Mouse (Mus musculus): ENCODE results near the gene C1ra.
"Not testable (repeated sequence)": the region's sequence is repeated elsewhere in the genome, so short reads cannot be mapped to it uniquely, and the experiment has no call there.

C1ra gene

GRCm38 (mm10) chr6:124485414-124486144, 26.6 kb upstream of the C1ra start:
- no peak for DNase-seq

- no peak for DNase-seq
Measured at GRCm38 (mm10) chr6:124487509-124487908, 24.7 kb upstream of the C1ra start.

- no peak for DNase-seq
Measured at GRCm38 (mm10) chr6:124488952-124489351, 23.3 kb upstream of the C1ra start.

GRCm38 (mm10) chr6:124491427-124491826, 20.8 kb upstream of the C1ra start:
- DNase-seq: no peak

- DNase-seq: peak; percentile 57
Measured at GRCm38 (mm10) chr6:124492842-124493561, 19.2 kb upstream of the C1ra start, which contains the start of gene C1rl. C1rl (plus strand) TSS chr6:124493113.

GRCm38 (mm10) chr6:124493886-124494285, 18.3 kb upstream of the C1ra start:
- no peak for DNase-seq

- no peak for DNase-seq
Measured at GRCm38 (mm10) chr6:124496054-124496453, 16.2 kb upstream of the C1ra start.

- DNase-seq: no peak
Measured at GRCm38 (mm10) chr6:124499914-124500566, 12.2 kb upstream of the C1ra start.

GRCm38 (mm10) chr6:124501473-124501872, 10.7 kb upstream of the C1ra start:
- no peak for DNase-seq

- DNase-seq: no peak
Measured at GRCm38 (mm10) chr6:124502021-124502420, 10.2 kb upstream of the C1ra start.

GRCm38 (mm10) chr6:124505028-124505427, 7.2 kb upstream of the C1ra start:
- DNase-seq: no peak

- DNase-seq: no peak
Measured at GRCm38 (mm10) chr6:124506991-124507390, 5.2 kb upstream of the C1ra start.

- no peak for DNase-seq
Measured at GRCm38 (mm10) chr6:124508292-124508691, 3.9 kb upstream of the C1ra start.

- DNase-seq: not testable (repeated sequence)
Measured at GRCm38 (mm10) chr6:124509192-124509591, 3.0 kb upstream of the C1ra start.

GRCm38 (mm10) chr6:124511936-124512335, 269 bp upstream of the C1ra start:
- DNase-seq: no peak

GRCm38 (mm10) chr6:124517733-124518132, 5.5 kb downstream of the C1ra start:
- not testable (repeated sequence) for DNase-seq

GRCm38 (mm10) chr6:124522082-124522481, 9.9 kb downstream of the C1ra start:
- peak; percentile 35 for DNase-seq

GRCm38 (mm10) chr6:124527881-124528280, 15.7 kb downstream of the C1ra start:
- no peak for DNase-seq

GRCm38 (mm10) chr6:124531077-124531476, 18.9 kb downstream of the C1ra start:
- DNase-seq: no peak

GRCm38 (mm10) chr6:124536125-124536829, 24.1 kb downstream of the C1ra start:
- DNase-seq: not testable (repeated sequence)

- DNase-seq: not testable (repeated sequence)
Measured at GRCm38 (mm10) chr6:124541176-124541575, 29.0 kb downstream of the C1ra start.

GRCm38 (mm10) chr6:124542284-124542683, 30.1 kb downstream of the C1ra start, which contains the start of gene C1s1:
C1s1 (minus strand) TSS chr6:124542359.
- DNase-seq: peak; percentile 13

GRCm38 (mm10) chr6:124544466-124544865, 32.3 kb downstream of the C1ra start:
- no peak for DNase-seq
